11 mouse cellular contexts compared by ENCODE assay signal in the genomic region with DNA sequence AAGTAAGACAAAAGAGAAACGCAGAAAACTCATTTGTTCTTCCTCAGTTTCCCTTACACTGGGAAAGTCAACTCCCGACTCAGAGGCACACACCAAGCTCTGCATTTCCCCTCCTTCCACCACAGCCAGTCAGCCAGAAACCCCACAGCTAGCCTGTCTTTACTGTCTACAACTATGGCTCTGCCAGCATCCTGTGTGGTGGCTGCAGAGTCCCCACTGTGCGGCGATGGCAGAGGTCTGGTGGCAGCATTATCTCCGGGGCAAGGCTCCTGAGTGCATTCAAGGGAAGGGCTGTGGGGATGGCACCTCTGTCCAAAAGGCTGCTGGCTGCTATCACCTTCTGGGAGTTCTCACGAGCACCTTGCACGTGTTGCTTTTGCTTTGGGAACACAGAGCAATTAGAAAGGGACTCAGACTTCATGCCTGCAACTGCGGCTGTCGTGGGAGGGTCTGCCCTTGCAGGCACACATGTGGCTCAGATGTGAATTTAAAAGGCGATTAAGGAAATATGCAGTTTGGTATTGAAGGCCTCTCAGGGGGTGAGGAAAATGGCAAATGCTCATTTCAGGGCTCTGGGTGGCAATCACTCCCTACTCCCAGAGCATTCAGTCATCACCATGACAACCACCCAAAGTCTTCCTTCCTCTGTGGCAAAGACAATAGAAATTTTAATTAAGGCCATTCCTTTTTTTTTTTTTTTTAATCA.
DNase-seq lines count a peak whose midpoint lies in the region; ATAC-seq lines count a peak whose summit lies in the region.
"Had no signal": no experiment of that assay in that cellular context is flagged by ENCODE, and none has a peak within 500 bp of the region (broad histone marks: within the 10 kb centered on the region; RNA-seq: fewer than 3 reads in every experiment).

No protein-coding gene starts in this region.

- H3K27me3 ChIP-seq in embryonic facial prominence, embryonic 10.5 days (replicated peaks; ENCODE audit: low read depth, poor library complexity, severe bottlenecking) = no peaks in the 10 kb centered on the region
- no peaks in the 10 kb centered on the region for H3K27me3 ChIP-seq in embryonic facial prominence, embryonic 14.5 days (replicated peaks; ENCODE audit: control insufficient read depth, insufficient read depth, low read length)
- H3K27me3 ChIP-seq in hindbrain, embryonic 12.5 days = no peaks in the 10 kb centered on the region
- no peaks in the 10 kb centered on the region for H3K27me3 ChIP-seq in midbrain, embryonic 11.5 days (ENCODE audit: control insufficient read depth, insufficient read depth, low read length)
- H3K27me3 ChIP-seq: lung, embryonic 15.5 days had no signal

- H3K9me3 ChIP-seq in embryonic facial prominence, embryonic 10.5 days = no peaks in the 10 kb centered on the region
- H3K9me3 ChIP-seq in embryonic facial prominence, embryonic 14.5 days (ENCODE audit: control insufficient read depth, low read length) = no peaks in the 10 kb centered on the region
- H3K9me3 ChIP-seq in hindbrain, embryonic 12.5 days (replicated peaks) = no peaks in the 10 kb centered on the region
- H3K9me3 ChIP-seq in midbrain, embryonic 11.5 days (ENCODE audit: control insufficient read depth, low read length) = no peaks in the 10 kb centered on the region
- H3K9me3 ChIP-seq: lung, embryonic 15.5 days had no signal

- H3K36me3 ChIP-seq in embryonic facial prominence, embryonic 10.5 days (replicated peaks) = no peaks in the 10 kb centered on the region
- no peaks in the 10 kb centered on the region for H3K36me3 ChIP-seq in embryonic facial prominence, embryonic 14.5 days (ENCODE audit: control insufficient read depth, insufficient read depth, low read length)
- H3K36me3 ChIP-seq in hindbrain, embryonic 12.5 days = no peaks in the 10 kb centered on the region
- H3K36me3 ChIP-seq in midbrain, embryonic 11.5 days (ENCODE audit: control insufficient read depth, insufficient read depth, low read length) = no peaks in the 10 kb centered on the region
- H3K36me3 ChIP-seq: lung, embryonic 15.5 days had no signal

- peak; percentile 42 for ATAC-seq in embryonic facial prominence, embryonic 14.5 days (ENCODE audit: low read depth)
- peak; percentile 53 for ATAC-seq in hindbrain, embryonic 12.5 days (ENCODE audit: low FRiP score)
- peak; percentile 63 for ATAC-seq in midbrain, embryonic 11.5 days (ENCODE audit: low FRiP score)

- peak overlapping the region; percentile 18 for H3K4me2 ChIP-seq in embryonic facial prominence, embryonic 14.5 days (ENCODE audit: low read depth, low read length)
- peak overlapping the region; percentile 8 for H3K4me2 ChIP-seq in hindbrain, embryonic 12.5 days (replicated peaks)
- no peak overlapping the region; the same call in 1 of the 2 replicates for H3K4me2 ChIP-seq in midbrain, embryonic 11.5 days
- H3K4me2 ChIP-seq: lung, embryonic 15.5 days had no signal

- WGBS in embryonic facial prominence, embryonic 10.5 days = 27% methylated on average over 10 of the region's 10 CpGs
- WGBS in embryonic facial prominence, embryonic 14.5 days = 16% methylated on average over 10 of the region's 10 CpGs
- WGBS in hindbrain, embryonic 12.5 days = 16% methylated on average over 10 of the region's 10 CpGs
- 22% methylated on average over 10 of the region's 10 CpGs for WGBS in midbrain, embryonic 11.5 days

- peak; percentile 35 for DNase-seq in embryonic facial prominence, embryonic 10.5 days (ENCODE audit: low spot score)
- DNase-seq in embryonic facial prominence, embryonic 14.5 days (ENCODE audit: low spot score) = peak; percentile 48
- DNase-seq in midbrain, embryonic 11.5 days (ENCODE audit: low spot score, missing footprints) = peak; percentile 88
- DNase-seq in kidney, adult 8-10 months = no peak
- DNase-seq in right cerebral cortex, postnatal 14 days = no peak
- no peak for DNase-seq in frontal cortex, postnatal 10 days (ENCODE audit: low spot score in 2 of 2)
- DNase-seq: cerebellum, adult 9-10 months; kidney, postnatal 4 days had no signal

- peak overlapping the region; percentile 57 for H3K27ac ChIP-seq in embryonic facial prominence, embryonic 10.5 days (replicated peaks)
- peak overlapping the region; percentile 39; the same call in 1 of the 2 replicates for H3K27ac ChIP-seq in embryonic facial prominence, embryonic 14.5 days (replicated peaks; ENCODE audit: low read depth, low read length)
- peak overlapping the region; percentile 57; the same call in 1 of the 2 replicates for H3K27ac ChIP-seq in hindbrain, embryonic 12.5 days
- H3K27ac ChIP-seq in midbrain, embryonic 11.5 days (ENCODE audit: low read depth, low read length) = no peak overlapping the region
- H3K27ac ChIP-seq: lung, embryonic 15.5 days had no signal

- H3K4me1 ChIP-seq in embryonic facial prominence, embryonic 10.5 days = peaks cover 48% of the 10 kb centered on the region
- H3K4me1 ChIP-seq in embryonic facial prominence, embryonic 14.5 days (ENCODE audit: control insufficient read depth, insufficient read depth, low read length) = peaks cover 20% of the 10 kb centered on the region
- H3K4me1 ChIP-seq in hindbrain, embryonic 12.5 days = peaks cover 36% of the 10 kb centered on the region
- peaks cover 25% of the 10 kb centered on the region for H3K4me1 ChIP-seq in midbrain, embryonic 11.5 days (ENCODE audit: control insufficient read depth, insufficient read depth, low read length)

- H3K9ac ChIP-seq in embryonic facial prominence, embryonic 14.5 days (ENCODE audit: low read depth, low read length) = 0 out of 2 replicates have a peak overlapping the region, but pooled peaks have one; percentile 15
- no peak overlapping the region for H3K9ac ChIP-seq in hindbrain, embryonic 12.5 days
- no peak overlapping the region for H3K9ac ChIP-seq in midbrain, embryonic 11.5 days (ENCODE audit: low read length)
- H3K9ac ChIP-seq: lung, embryonic 15.5 days had no signal

- 0 out of 2 replicates have a peak overlapping the region, but pooled peaks have one; percentile 5 for H3K4me3 ChIP-seq in embryonic facial prominence, embryonic 10.5 days
- H3K4me3 ChIP-seq in embryonic facial prominence, embryonic 14.5 days (ENCODE audit: low read depth, low read length) = no peak overlapping the region
- H3K4me3 ChIP-seq in hindbrain, embryonic 12.5 days = no peak overlapping the region
- no peak overlapping the region for H3K4me3 ChIP-seq in midbrain, embryonic 11.5 days (ENCODE audit: low read depth, low read length)
- H3K4me3 ChIP-seq: erythroblast, embryonic 14.5 days; lung, embryonic 15.5 days had no signal

Comparison
In these comparisons a context has a peak if more than half of its experiments do, and no peak if none do; other contexts are left out.
1. DNase-seq: peak in embryonic facial prominence, embryonic 10.5 days (single experiment), embryonic facial prominence, embryonic 14.5 days (single experiment) and midbrain, embryonic 11.5 days (single experiment); none in kidney, adult 8-10 months (0 of 2), right cerebral cortex, postnatal 14 days (single experiment) and frontal cortex, postnatal 10 days (0 of 2).
2. Peak in every context shown above with its lines, with median percentiles within 50 percentile points of each other: ATAC-seq.